Comparison of ENCODE assay signal across 26 mouse cellular contexts in the genomic region with DNA sequence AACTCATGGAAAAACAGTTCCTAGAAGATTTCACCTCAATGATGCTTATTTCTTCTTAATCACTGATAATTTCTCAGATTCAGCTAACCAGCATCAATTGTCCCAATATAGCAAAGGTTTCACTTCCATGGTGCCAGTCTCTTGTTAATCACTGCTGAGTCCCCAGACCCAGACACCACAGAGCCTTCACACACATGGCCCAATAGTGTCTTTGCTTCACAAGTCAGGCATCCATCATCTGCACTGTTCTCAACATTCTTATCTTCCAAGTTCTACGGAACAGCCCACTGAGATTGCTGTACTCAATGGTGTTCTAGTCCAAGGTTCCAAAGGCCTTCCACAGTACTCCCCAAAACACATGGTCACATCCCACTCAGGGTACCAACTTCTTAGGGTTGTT. TPM values are rescaled to one million over a fixed set of nuclear protein-coding genes. Genes with fewer than 3 reads are reported as not detected.
"Had no signal": no experiment of that assay in that cellular context is flagged by ENCODE, and none has a peak within 500 bp of the region (broad histone marks: within the 10 kb centered on the region; RNA-seq: fewer than 3 reads in every experiment).

A gene (plus strand): TSS at position 301 of the 400 bp plus-strand sequence.

- H3K36me3 ChIP-seq: neural tube, embryonic 12.5 days; neural tube, embryonic 13.5 days; neural tube, embryonic 15.5 days; stomach, embryonic 15.5 days had no signal

- H3K4me2 ChIP-seq: neural tube, embryonic 12.5 days; neural tube, embryonic 13.5 days; neural tube, embryonic 15.5 days; stomach, embryonic 15.5 days had no signal

- H3K27ac ChIP-seq: neural tube, embryonic 12.5 days; neural tube, embryonic 13.5 days; neural tube, embryonic 15.5 days; stomach, embryonic 15.5 days; stomach, postnatal 0 days had no signal

- DNase-seq: retina, postnatal 1 day; right cerebral cortex, adult 18-20 months; right cerebral cortex, postnatal 14 days; right cerebral cortex, postnatal 25 days; right cerebral cortex, postnatal 4 days; spleen, adult 18-20 months; thymus, adult 18-20 months; thymus, adult 2 months; thymus, postnatal 14 days; thymus, postnatal 25 days; thymus, postnatal 36 days; thymus, postnatal 4 days had no signal

- H3K4me1 ChIP-seq: neural tube, embryonic 12.5 days; neural tube, embryonic 13.5 days; neural tube, embryonic 15.5 days; stomach, embryonic 15.5 days had no signal

- H3K4me3 ChIP-seq: neural tube, embryonic 12.5 days; neural tube, embryonic 13.5 days; neural tube, embryonic 15.5 days; stomach, embryonic 15.5 days had no signal

- H3K9me3 ChIP-seq: neural tube, embryonic 12.5 days; neural tube, embryonic 15.5 days; stomach, embryonic 15.5 days had no signal

- H3K9ac ChIP-seq: neural tube, embryonic 12.5 days; neural tube, embryonic 13.5 days; neural tube, embryonic 15.5 days; stomach, embryonic 15.5 days had no signal

- H3K27me3 ChIP-seq: neural tube, embryonic 12.5 days; neural tube, embryonic 13.5 days; neural tube, embryonic 15.5 days; stomach, embryonic 15.5 days had no signal

RNA-seq across cellular contexts. Expression of the gene that starts here (rescaled TPM):
- total RNA-seq: neutrophil, adult 5-6 weeks had no signal
- polyA plus RNA-seq: neural tube, embryonic 11.5 days; neural tube, embryonic 12.5 days; neural tube, embryonic 13.5 days; neural tube, embryonic 14.5 days; neural tube, embryonic 15.5 days; small intestine, adult 2 months; spleen, adult 2 months; stomach, embryonic 14.5 days; stomach, embryonic 15.5 days; stomach, embryonic 16.5 days; thymus, adult 2 months; thymus, postnatal 0 days; urinary bladder, adult 2 months had no signal
